Mouse (Mus musculus) limb, embryonic 15.5 days (tissue): ENCODE measurements around the gene Ocrl. TPM values are rescaled to one million over a fixed set of nuclear protein-coding genes. Genes with fewer than 3 reads are reported as not detected.
A peak's percentile ranks its signal among the peaks of the same experiment; 100 is the strongest.

Source experiments
- ATAC-seq: fragments of 200-750 bp; cut with Nextera tagmentation; 2 replicates; pipeline ENCODE4 v1.8.0; 2017; ENCODE audit warnings: low read depth, moderate TSS enrichment; ENCODE audit not compliant: insufficient number of reproducible peaks, low FRiP score, low TSS enrichment
- H3K27ac ChIP-seq: fragments of 300-500 bp; sonication (generic); 2 replicates; pipeline ENCODE4 v1.5.1; 2015; ENCODE audit warnings: moderate library complexity, mild to moderate bottlenecking, inconsistent platforms
- H3K27me3 ChIP-seq: fragments of 300-500 bp; sonication (generic); 2 replicates; pipeline ENCODE4 v1.6.1; 2015; ENCODE audit warnings: inconsistent platforms
- H3K36me3 ChIP-seq: fragments of 300-500 bp; sonication (generic); 2 replicates; pipeline ENCODE4 v1.6.1; 2015; ENCODE audit warnings: inconsistent platforms
- H3K4me1 ChIP-seq: fragments of 300-500 bp; sonication (generic); 2 replicates; pipeline ENCODE4 v1.6.1; 2015; ENCODE audit warnings: inconsistent platforms
- H3K4me2 ChIP-seq: fragments of 300-500 bp; sonication (generic); 2 replicates; pipeline ENCODE4 v1.6.1; 2015; ENCODE audit warnings: mild to moderate bottlenecking, inconsistent platforms
- H3K4me3 ChIP-seq: fragments of 300-500 bp; sonication (generic); 2 replicates; pipeline ENCODE4 v1.5.1; 2015; ENCODE audit warnings: mild to moderate bottlenecking, inconsistent platforms
- H3K9ac ChIP-seq: fragments of 300-500 bp; sonication (generic); 2 replicates; pipeline ENCODE4 v1.6.1; 2015; ENCODE audit warnings: inconsistent platforms
- H3K9me3 ChIP-seq: fragments of 300-500 bp; sonication (generic); 2 replicates; pipeline ENCODE4 v1.6.1; 2016; ENCODE audit warnings: inconsistent platforms
- WGBS: fragments of 180-500 bp; shearing (Covaris S2); methylation state at CpG from one replicate; pipeline ENCODE4 v1.1.7; 2015; 5-methylcytosine and 5-hydroxymethylcytosine counted together
- polyA plus RNA-seq: library from polyadenylated mRNA; unstranded; fragments of >200 nt; fragmentation: Nextera tagmentation; extraction: Ambion mirVana; gene quantifications from 2 replicates; pipeline ENCODE4 v1.2.1, GENCODE M21; 2015

The Ocrl gene
- 18.4 and 20.0 TPM in 2 replicates for polyA plus RNA-seq

- Histone ChIP-seq H3K9ac (peak within 1 kb of the TSS; percentile 64), H3K27ac (peak within 1 kb of the TSS; percentile 86), H3K4me2 (peak within 1 kb of the TSS; percentile 45), H3K36me3 (0 out of 2 replicates have a peak, but pooled peaks cover 4% of the 10 kb centered on the region), H3K4me1 (0 out of 2 replicates have a peak, but pooled peaks cover 3% of the 10 kb centered on the region), H3K4me3 (peak within 1 kb of the TSS; percentile 64), H3K9me3 (no peaks in the 10 kb centered on the region), H3K27me3 (no peaks in the 10 kb centered on the region)
- 16% methylated on average over 35 of the region's 35 CpGs for WGBS
- 0 out of 2 replicates have a peak, but pooled peaks have one; percentile 72 for ATAC-seq
These were observed at the start of gene Ocrl for GRCm38 (mm10) chrX:47912306-47912792. TSS of gene Ocrl (plus strand) at chrX:47912387.

DNA sequence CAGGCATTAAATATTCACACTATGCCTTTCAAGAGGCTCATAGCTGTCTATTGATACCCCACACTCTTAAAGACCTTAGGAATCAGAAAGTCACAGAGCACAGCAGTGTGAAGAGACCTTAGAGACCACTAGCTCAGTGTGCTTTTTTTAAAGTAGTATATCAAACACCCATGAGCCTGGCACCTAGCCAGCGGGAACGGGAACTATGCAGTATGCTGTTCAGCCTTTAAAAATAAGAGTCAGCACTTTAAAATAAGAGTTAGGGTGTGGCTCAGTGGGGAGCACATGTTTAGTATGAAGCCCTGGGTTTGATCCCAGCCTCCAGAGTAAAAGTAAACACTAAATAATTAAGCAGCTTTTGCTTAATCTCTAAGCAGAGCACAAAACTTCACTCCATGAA, 32.1 kb upstream of the Ocrl start:
- Histone ChIP-seq H3K4me2 (no peak overlapping the region), H3K9me3 (no peaks in the 10 kb centered on the region), H3K27me3 (no peaks in the 10 kb centered on the region), H3K36me3 (no peaks in the 10 kb centered on the region; the same call in 1 of the 2 replicates), H3K4me3 (no peak overlapping the region), H3K9ac (no peak overlapping the region), H3K4me1 (no peaks in the 10 kb centered on the region), H3K27ac (no peak overlapping the region)
- WGBS, result 14% methylated on average over 2 of the region's 2 CpGs
- no peak for ATAC-seq

- H3K9ac ChIP-seq, result no peak overlapping the region
- no peak overlapping the region for H3K4me2 ChIP-seq
- no peaks in the 10 kb centered on the region; the same call in 1 of the 2 replicates for H3K36me3 ChIP-seq
- H3K27me3 ChIP-seq, result no peaks in the 10 kb centered on the region
- no peak overlapping the region for H3K27ac ChIP-seq
- 61% methylated on average over 6 of the region's 6 CpGs for WGBS
- no peaks in the 10 kb centered on the region for H3K9me3 ChIP-seq
- no peak overlapping the region for H3K4me3 ChIP-seq
- no peaks in the 10 kb centered on the region for H3K4me1 ChIP-seq
- no peak for ATAC-seq
These were observed 29.4 kb upstream of the Ocrl start for GRCm38 (mm10) chrX:47882813-47883212.

- no peak for ATAC-seq
- 41% methylated on average over 2 of the region's 2 CpGs for WGBS
These were observed 24.8 kb upstream of the Ocrl start for GRCm38 (mm10) chrX:47887401-47887800.

DNA sequence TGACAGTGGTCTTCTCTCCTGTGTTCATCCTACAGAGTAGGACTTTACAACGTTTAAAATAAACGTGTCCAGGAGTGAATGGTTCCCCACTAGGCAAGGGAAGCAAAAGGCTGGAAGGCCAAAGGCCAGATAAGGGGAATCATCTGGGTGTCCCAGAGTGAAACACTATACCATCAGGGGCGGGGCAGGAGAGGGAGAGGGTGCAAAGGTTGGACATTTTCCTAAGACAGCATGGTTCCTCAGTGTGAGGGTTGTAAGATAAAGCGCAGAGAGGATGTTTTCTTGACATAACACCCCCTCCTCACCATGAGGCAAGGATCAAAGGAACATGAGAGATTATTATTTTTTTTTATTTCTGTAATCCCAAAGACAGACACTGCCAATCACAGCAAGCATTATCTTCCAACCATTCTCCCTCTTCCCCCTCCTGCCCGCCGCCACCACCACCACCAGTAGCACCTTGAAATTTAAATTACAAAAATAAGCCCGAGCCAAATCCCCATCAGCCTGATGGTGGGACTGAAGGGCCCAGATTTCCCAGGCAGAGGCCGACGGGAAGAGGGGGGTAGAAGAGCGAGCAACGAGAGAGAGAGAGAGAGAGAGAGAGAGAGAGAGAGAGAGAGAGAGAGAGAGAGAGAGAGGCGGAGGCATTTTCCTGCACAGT, 20.8 kb upstream of the Ocrl start:
- H3K4me1 ChIP-seq, result no peaks in the 10 kb centered on the region
- peak overlapping the region; percentile 53 for H3K4me2 ChIP-seq
- no peaks in the 10 kb centered on the region for H3K36me3 ChIP-seq
- no peak overlapping the region for H3K27ac ChIP-seq
- peak overlapping the region; percentile 45; the same call in 1 of the 2 replicates for H3K9ac ChIP-seq
- no peaks in the 10 kb centered on the region for H3K27me3 ChIP-seq
- peak overlapping the region; percentile 57 for H3K4me3 ChIP-seq
- H3K9me3 ChIP-seq, result no peaks in the 10 kb centered on the region
- WGBS, result 16% methylated on average over 11 of the region's 12 CpGs
- no peak for ATAC-seq

More at GRCm38 (mm10) chrX:47887401-47887800, 24.8 kb upstream of the Ocrl start:
- no peak overlapping the region for H3K27ac ChIP-seq
- H3K27me3 ChIP-seq, result no peaks in the 10 kb centered on the region
- H3K36me3 ChIP-seq, result no peaks in the 10 kb centered on the region; the same call in 1 of the 2 replicates
- H3K4me1 ChIP-seq, result no peaks in the 10 kb centered on the region
- no peak overlapping the region for H3K4me2 ChIP-seq
- no peaks in the 10 kb centered on the region for H3K9me3 ChIP-seq
- no peak overlapping the region for H3K9ac ChIP-seq
- no peak overlapping the region for H3K4me3 ChIP-seq

DNA sequence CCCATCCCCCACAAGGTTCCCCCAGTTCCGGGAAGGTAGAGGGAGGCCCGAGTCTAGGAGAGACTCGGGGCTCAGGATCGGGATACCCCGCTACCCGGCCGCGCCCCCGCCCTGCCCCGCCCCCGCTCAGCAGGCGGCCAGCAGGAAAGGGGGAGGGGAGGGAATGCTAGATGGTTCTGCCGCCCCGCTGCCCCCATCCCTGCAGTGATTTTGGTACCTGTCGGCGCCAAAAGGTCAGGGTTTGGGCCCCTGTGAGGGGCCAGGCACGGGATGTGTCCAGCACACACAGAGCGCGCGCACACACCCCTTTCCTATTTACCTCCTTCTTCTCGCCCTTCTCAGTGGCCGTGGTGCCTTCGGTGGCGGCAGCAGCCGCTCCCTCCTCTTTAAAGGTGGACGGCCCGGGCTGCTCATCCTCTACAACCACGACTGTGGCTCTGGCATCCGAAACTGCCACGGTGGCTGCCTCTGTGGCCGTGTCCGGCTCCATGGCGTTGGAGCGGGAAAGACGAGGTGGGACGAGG, 20.2 kb upstream of the Ocrl start:
- ATAC-seq, result 0 out of 2 replicates have a peak, but pooled peaks have one; percentile 55
- H3K9ac ChIP-seq, result peak overlapping the region; percentile 45
- peak overlapping the region; percentile 53 for H3K4me2 ChIP-seq
- H3K36me3 ChIP-seq, result no peaks in the 10 kb centered on the region
- H3K4me3 ChIP-seq, result peak overlapping the region; percentile 57
- no peaks in the 10 kb centered on the region for H3K9me3 ChIP-seq
- WGBS, result 17% methylated on average over 28 of the region's 36 CpGs
- H3K27me3 ChIP-seq, result no peaks in the 10 kb centered on the region
- peak overlapping the region; percentile 89 for H3K27ac ChIP-seq
- H3K4me1 ChIP-seq, result no peaks in the 10 kb centered on the region

DNA sequence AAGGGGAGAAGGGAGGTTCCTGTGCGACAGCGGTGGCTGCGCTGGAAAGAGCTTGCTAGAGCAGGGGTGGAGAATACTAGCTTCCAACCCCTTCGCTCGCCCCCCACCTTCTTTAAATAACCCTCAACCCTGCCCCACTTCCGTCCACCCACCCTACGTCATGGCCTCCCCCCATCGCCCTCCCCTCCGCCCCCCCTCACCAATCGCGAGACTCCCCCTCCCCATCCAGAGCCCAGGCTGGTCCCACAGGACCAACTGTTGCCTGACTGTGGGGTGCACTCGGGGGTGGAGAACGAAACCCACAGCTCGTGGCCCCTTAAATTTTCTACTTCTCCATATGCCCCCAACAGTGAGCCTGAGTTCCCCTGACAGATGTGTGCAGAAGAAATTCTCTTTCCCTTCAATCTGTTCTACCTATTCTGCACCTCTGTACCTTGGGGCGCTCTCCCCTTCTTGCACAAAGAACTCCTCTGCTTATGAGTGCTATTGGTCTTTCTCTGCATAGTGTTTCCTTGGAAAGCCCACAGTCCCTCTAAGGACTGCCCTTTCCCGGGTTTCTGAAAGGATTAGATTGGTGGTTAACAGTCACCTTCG, 19.7 kb upstream of the Ocrl start, which contains the start of gene Smarca1:
TSS of gene Smarca1 (minus strand) at position 544 of the 594 bp plus-strand sequence.
- peak within 1 kb of the TSS; percentile 53 for H3K4me2 ChIP-seq
- peak within 1 kb of the TSS; percentile 45 for H3K9ac ChIP-seq
- no peak for ATAC-seq
- no peaks in the 10 kb centered on the region for H3K4me1 ChIP-seq
- WGBS, result 15% methylated on average over 17 of the region's 17 CpGs
- peak within 1 kb of the TSS; percentile 57 for H3K4me3 ChIP-seq
- H3K36me3 ChIP-seq, result no peaks in the 10 kb centered on the region
- H3K9me3 ChIP-seq, result no peaks in the 10 kb centered on the region
- H3K27me3 ChIP-seq, result no peaks in the 10 kb centered on the region
- H3K27ac ChIP-seq, result peak within 1 kb of the TSS; percentile 89

DNA sequence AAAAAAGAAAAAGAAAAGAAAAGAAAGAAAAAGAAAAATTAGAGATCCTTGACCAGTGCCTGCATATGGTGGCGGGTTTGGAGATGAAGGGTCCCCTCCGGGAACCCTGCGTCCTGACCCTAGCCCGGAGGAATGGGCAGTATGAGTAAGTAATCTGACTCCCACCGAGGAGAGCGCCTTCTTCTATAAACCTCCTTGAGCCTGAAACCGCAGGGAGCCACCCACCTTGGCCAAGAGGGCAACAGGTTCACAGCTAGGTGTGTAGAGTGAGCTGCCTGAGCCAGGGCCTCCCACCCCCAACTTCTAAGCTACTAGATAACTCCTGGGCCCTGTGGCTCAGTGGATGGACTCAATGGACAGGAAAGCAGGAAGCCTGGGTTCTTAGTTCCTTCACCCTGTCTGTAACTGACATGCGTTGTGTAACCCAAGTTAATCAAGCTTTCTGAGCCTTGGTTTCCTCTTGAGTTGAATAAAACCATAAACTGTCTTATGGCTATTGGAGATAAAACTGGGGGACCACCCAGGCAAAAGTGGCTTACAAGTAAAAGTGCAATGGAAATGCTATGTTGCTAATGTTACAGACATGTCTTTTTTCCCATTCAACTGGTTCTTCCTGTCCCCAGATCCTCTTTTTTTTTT, 836 bp downstream of the Ocrl start:
- peak overlapping the region; percentile 64 for H3K4me3 ChIP-seq
- H3K9me3 ChIP-seq, result no peaks in the 10 kb centered on the region
- ATAC-seq, result no peak
- H3K9ac ChIP-seq, result peak overlapping the region; percentile 64; the same call in 1 of the 2 replicates
- 0 out of 2 replicates have a peak, but pooled peaks cover 3% of the 10 kb centered on the region for H3K4me1 ChIP-seq
- peak overlapping the region; percentile 45 for H3K4me2 ChIP-seq
- H3K27ac ChIP-seq, result no peak overlapping the region
- 0 out of 2 replicates have a peak, but pooled peaks cover 4% of the 10 kb centered on the region for H3K36me3 ChIP-seq
- H3K27me3 ChIP-seq, result no peaks in the 10 kb centered on the region; the same call in 1 of the 2 replicates
- WGBS, result 27% methylated on average over 8 of the region's 8 CpGs

GRCm38 (mm10) chrX:47913543-47913938, 1.4 kb downstream of the Ocrl start:
- H3K4me2 ChIP-seq, result no peak overlapping the region
- 0 out of 2 replicates have a peak, but pooled peaks cover 3% of the 10 kb centered on the region for H3K4me1 ChIP-seq
- ATAC-seq, result no peak

DNA sequence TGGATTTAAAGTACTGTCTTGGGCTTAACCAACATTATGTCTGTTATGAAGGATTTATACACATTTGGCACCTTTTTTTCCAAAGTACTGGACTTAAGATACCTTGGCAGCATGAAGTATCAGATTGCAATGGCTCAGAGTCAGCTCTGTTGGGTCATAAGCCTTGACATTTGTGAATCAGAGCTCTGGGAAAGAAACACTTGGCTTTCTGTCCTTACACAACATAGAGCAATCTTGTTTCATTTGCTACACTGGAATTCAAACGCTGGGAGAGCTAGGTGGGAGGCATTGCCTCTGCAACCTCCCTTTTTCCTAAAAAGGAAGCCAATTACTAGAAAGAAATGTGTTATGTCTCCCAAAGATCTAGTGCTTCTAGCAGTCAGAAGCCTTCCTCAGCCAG, 4.6 kb downstream of the Ocrl start:
- Histone ChIP-seq H3K27ac (no peak overlapping the region), H3K27me3 (no peaks in the 10 kb centered on the region; the same call in 1 of the 2 replicates), H3K4me2 (no peak overlapping the region), H3K4me1 (0 out of 2 replicates have a peak, but pooled peaks cover 3% of the 10 kb centered on the region), H3K9ac (no peak overlapping the region), H3K36me3 (0 out of 2 replicates have a peak, but pooled peaks cover 4% of the 10 kb centered on the region), H3K4me3 (no peak overlapping the region), H3K9me3 (no peaks in the 10 kb centered on the region)
- 74% methylated on average over 1 of the region's 1 CpGs for WGBS
- ATAC-seq, result no peak

More at GRCm38 (mm10) chrX:47913543-47913938, 1.4 kb downstream of the Ocrl start:
- Histone ChIP-seq H3K9me3 (no peaks in the 10 kb centered on the region), H3K27ac (no peak overlapping the region), H3K27me3 (no peaks in the 10 kb centered on the region; the same call in 1 of the 2 replicates), H3K4me3 (peak overlapping the region; percentile 64), H3K36me3 (0 out of 2 replicates have a peak, but pooled peaks cover 4% of the 10 kb centered on the region), H3K9ac (no peak overlapping the region)
- WGBS, result 80% methylated on average over 7 of the region's 7 CpGs

DNA sequence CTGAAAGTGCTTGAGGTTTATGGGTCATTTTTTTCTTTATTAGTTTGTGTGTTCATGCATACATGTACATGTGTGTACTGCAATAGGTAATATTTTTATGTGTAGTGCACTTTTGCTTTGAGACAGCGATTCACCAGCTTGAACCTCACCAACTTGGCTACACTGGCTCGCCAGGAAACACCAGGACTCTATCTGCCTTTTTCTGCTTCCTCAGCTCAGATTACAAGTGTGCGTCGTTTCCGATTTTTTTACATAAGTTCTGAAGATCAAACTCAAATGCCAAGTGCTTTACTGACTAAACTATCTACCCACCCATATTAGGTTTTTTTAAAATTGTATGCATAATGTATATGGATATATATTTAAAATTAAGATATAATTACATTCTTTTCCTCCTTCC, 8.4 kb downstream of the Ocrl start:
- Histone ChIP-seq H3K4me3 (no peak overlapping the region), H3K4me1 (no peaks in the 10 kb centered on the region), H3K27me3 (no peaks in the 10 kb centered on the region; the same call in 1 of the 2 replicates), H3K9me3 (no peaks in the 10 kb centered on the region), H3K9ac (no peak overlapping the region), H3K27ac (no peak overlapping the region), H3K36me3 (0 out of 2 replicates have a peak, but pooled peaks cover 4% of the 10 kb centered on the region), H3K4me2 (no peak overlapping the region)
- 86% methylated on average over 5 of the region's 5 CpGs for WGBS
- no peak for ATAC-seq
